Mouse (Mus musculus) layer of hippocampus, postnatal 36 days (tissue): ENCODE measurements at regions not wholly inside any gene's neighbourhood (a gene's known extent, or its start where the extent isn't known, plus 50 kb on each side); places are given as distances from the start of the nearest gene placed in this dataset.

Experiments
- DNase-seq, 2 experiments: peaks; one replicate each; pipeline ENCODE4 v3.0.0; 2022

DNA sequence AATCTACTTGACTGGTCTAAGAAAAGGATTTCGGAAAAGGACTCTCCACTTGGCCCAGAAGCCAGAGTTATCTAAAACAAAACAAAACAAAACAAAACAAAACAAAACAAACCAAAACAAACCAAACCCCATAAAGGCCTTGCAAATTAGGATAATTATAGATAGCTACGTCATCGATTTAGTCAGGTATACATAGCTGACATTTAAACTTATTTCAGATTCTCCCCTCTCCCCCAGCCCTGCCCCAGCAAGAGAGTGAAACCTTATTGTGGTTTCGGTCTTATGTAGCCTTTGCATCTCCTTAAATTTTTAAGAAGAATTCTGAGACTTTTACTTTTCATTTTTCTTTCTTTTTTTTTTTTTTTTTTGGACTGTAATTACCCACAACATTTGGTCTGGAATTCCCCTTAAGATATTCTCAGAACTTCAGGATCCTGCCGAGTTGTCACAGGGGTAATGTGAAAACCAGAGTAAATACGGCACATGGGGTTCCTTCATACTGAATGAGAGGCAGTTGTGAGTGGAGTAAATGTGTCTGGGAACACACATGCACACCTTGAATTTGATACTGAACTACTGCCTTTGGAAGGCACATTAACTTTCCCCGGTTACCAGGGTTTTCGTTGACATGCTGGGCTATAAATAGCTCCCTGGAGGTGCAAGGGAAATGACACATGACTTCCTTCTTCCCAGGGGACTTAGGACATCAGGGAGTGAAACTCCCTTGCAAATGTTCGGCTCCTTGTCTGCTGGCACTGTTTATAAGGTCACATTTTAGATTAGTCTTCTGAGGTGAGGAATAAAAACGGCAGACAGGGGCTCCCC, 94.8 kb upstream of the Rap1b start:
- DNase-seq, result no peak

- DNase-seq, result no peak
Observed at GRCm38 (mm10) chr10:117941266-117941651, 95.4 kb upstream of the Rap1b start.

DNA sequence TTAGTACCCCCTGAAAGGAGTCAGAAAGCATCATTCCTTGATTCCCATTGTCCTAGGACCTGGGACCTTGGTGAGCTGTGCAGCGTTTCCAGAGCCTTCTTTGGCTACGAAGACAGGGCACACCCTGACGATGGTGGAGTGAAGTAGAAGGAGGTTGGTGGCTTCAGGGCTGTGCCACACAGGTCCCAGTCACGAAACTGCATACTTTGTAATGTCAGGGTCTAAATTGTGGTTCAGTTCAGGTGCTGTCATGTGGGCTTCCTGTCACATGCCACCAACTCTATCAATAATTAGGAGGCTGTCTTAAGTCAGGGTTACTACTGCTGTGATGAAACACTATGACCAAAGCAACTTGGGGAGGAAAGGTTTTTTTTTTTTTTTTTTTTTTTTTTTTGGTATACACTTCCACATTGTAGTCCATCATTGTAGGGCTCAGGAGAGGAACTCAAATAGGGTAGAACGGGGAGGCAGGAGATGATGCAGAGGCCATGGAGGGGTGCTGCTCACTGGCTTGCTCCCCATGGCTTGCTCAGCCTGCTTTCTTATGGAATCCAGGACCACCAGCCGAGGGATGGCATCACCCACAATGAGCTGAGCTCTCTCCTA, 98.0 kb upstream of the Rap1b start:
- DNase-seq, result no peak

DNA sequence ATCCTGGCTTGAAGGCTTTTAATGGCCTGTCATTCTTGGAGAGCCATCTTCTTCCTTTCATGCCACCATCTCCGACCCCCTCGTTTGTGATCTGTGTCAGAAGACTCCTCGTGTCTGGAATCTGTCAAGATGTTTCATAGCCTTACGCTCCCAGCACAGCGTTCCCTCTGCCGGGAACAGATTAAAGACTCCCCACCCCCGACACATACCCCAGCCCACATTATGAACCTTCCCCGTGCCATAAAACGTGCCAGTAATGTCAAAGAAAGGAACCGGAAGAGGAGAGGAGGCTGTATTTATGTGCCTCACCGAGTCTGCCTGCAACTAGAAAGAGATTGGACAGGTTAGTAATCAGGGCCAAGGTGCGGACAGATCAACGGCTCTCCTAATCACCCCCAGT, 101.4 kb upstream of the Rap1b start:
- DNase-seq, result no peak

DNA sequence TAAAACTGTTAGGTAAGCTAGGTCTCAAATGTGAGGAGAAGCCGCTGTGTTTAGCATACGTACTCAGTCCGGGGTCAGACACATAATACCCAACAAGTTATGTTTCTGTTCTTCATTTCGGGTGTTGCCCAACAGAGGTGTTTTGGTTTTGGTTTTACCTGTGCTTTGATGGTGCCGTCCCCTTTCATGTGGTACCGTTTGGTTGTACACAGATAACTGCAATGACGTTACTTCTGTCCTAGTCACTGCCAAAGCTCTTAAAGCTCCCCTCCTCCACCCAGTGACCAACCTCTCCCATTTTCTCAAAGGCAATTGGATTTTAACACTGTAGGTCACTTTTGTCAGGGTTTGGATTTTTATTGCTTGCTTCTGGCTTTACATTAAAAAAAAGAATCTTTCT, 102.1 kb upstream of the Rap1b start:
- no peak for DNase-seq

GRCm38 (mm10) chr10:117952116-117953025, 106.5 kb upstream of the Rap1b start:
- no peak for DNase-seq

DNA sequence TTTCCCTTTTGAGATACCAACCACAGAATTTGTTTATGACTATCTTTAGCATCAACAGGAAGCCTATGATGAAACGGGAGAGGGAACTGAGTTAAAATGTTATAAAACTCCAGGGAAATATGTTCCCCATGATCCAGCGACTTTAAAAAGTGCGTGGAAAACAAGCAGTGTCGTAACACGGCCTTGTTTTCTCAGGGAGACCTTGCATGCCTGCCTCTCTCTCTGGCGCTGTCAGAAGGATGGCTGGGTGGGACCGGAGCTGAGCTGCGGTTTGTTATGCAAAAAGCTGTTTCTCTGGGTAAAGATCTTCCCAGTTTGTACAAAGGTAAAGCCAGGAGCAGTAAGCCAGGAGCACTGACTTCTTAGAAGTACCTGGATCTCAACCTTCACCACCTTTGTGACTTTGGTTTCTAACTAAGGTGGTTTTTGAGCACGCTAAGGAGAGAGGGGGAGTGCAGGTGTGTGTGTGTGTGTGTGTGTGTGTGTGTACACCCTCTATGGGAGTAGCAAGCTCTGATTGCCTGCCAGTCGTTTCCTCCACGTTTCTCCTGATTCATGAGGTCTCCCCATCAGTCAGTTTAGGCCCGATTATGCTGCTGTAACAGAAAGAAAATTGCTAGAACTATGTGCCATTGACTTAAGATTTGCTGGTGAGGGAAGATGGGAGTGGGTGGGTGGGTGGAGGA, 107.3 kb upstream of the Rap1b start:
- DNase-seq, result no peak

- DNase-seq, result no peak
Observed at GRCm38 (mm10) chr10:117956174-117956950, 110.5 kb upstream of the Rap1b start.

DNA sequence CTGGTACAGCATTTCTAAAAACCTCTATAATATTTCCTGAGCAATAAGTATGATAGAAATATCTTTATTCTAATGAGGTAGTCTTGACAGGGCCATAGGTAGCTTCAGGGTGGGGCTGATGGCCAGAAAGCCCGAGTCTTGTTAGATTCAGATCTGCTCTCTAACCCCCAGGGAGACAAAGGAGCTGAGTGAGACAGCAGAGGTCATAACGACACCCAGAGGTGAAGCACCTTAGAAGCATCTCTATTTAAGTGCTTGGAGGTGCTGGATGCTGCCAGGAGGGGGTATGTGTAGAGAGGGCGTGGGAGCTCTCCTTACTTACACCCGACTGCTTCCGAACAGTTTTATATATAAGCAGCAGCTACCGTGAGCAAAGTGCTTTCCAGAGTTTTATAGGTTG, 128.9 kb upstream of the Rap1b start:
- DNase-seq, result no peak

DNA sequence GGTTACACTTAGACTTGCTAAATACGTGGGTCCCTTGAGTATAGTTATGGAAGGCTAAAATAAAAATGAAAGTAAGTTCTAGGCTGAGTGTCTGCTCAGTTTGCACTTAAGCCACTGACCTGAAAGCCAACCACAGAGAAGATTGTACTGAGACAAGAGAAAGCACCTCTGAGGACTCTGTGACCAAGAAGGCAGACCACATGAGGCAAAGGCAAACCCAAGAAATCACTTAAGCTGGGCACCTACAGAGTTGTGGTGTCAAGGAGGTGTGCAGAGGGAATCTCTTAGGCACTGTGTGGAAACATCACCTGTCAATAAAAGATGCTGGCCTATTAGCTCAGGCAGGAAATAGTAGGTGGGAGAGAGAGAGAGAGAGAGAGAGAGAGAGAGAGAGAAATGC, 129.6 kb upstream of the Rap1b start:
- DNase-seq, result no peak

- DNase-seq, result no peak
Observed at GRCm38 (mm10) chr10:117979091-117979490, 133.3 kb upstream of the Rap1b start.

DNA sequence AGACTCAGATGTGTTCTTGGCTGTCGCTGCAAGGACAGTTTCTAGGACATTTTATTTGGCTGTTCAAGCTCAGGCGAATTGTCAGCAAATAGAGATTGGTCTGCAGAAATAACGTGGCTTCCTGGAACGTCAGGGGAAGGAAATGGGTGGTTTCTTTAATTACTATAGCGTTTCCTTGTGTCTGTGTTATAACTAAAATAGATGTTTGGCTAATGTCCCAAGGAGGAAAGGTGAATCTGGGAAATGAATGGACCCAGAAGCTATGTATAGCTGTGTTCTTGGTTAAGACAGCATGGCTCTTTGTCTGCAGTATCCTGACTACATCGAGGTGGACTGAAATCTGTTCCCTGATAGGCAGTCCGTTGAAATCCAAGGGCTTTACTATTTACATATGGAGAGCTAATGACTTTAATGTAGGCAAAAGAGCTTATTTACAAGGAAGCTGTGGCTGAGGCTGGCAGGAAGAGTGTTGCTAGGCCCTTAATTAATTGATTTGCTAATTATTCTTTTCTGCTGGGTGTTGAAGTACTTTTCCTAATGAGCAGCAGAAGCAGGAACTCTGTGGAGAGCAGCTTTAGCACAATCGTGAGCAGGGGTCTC, 136.9 kb upstream of the Rap1b start:
- DNase-seq, result no peak

- DNase-seq, result no peak
Observed at GRCm38 (mm10) chr10:117983271-117983670, 137.4 kb upstream of the Rap1b start.

- DNase-seq, result no peak
Observed at GRCm38 (mm10) chr10:117984784-117985602, 139.2 kb upstream of the Rap1b start.

DNA sequence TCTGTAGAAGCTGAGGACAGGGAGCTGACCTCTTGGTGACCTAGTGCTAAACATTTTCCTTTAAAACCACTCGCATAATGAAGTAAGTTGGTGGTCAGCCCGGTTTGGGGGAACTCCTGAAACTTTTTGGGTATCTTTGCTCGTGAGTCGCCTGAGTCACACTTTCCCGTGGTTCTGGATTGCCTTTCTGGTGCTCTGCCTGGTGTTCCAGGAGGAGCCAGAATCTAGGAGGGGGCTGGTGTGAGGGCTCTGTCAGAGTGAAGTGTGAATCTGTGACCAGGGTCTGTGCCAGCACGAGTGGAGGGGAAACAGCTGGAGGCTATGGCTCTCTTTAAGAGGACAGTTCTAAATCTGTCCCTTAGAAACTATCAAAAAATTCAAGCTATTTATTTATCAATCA, 141.8 kb upstream of the Rap1b start:
- DNase-seq, result no peak

GRCm38 (mm10) chr10:117988076-117988475, 142.2 kb upstream of the Rap1b start:
- no peak for DNase-seq

DNA sequence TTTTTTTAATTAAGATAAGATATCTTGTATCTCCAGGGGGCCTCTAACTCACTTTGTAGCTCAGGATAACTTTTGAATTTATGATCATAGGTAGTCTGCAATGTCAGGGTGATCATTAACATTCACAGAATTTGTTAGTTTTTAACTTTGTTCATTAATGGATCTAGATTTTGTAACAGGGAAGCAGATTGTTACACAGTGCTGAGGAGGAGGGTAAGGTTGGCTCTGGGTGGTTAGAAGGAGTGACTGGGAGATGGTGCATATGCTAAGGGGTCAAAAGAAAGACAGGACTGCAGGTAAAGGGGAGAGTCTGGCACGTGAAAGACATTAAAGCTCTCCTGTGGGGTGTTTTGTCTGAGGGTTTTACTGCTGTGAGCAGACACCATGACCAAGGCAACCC, 145.3 kb upstream of the Rap1b start:
- no peak for DNase-seq

GRCm38 (mm10) chr10:117992317-117992716, 146.5 kb upstream of the Rap1b start:
- DNase-seq, result no peak

- DNase-seq, result no peak
Observed at GRCm38 (mm10) chr10:117993809-117994208, 147.8 kb upstream of the Mdm1 start.

- no peak for DNase-seq
Observed at GRCm38 (mm10) chr10:117994768-117995167, 146.8 kb upstream of the Mdm1 start.

DNA sequence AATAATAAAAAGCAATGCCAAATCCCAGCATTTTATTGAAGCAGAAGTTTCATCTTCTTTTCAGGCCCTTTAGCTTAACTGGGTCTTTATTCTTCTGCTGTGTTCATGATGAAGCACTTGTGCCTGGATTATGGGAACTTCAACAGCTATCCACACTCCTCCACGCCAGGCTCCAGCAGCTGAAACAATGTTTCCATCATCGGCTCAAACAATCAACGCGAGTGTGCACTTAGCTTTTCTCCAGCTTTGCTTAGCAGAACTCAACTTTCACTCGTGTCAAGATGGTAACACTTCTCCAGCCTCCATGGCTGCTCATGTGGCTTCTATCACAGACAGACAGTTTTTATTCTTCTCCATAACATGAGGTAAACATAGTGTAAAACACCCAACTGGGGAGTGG, 143.8 kb upstream of the Mdm1 start:
- DNase-seq, result no peak
